Mouse (Mus musculus) stomach, postnatal 0 days (tissue): ENCODE results near the gene Mocs1.

Experiments used
- CTCF ChIP-seq: IDR thresholded peaks from 2 replicates; pipeline ENCODE4 v1.5.1; 2016; ENCODE audit warnings: antibody characterized with exemption, low read depth, mild to moderate bottlenecking, moderate library complexity
- EP300 ChIP-seq: optimal IDR thresholded peaks from 2 replicates; pipeline ENCODE3; 2016; ENCODE audit warnings: antibody characterized with exemption

DNA sequence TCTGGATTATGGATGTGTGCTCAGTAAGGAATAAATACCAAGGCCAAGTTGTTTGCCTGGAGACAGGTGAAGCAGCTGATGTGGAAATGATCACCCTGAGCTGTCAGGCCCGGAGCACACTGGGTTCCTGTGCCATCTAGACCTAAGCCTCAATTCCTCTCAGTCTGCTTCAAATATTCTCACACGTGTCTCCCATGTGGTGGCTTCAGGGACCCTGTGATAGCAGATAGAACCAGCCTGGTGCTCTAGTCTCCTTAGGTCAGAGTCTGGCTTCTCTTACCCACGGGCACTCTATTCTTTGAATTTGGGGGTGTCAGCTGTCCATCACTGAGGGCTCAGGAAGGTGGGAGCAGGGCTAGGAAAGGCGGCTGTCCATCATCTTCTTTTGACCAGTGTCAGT is 11.5 kb downstream of the Mocs1 start:
- TF ChIP-seq EP300 (no peak), CTCF (no peak)
